8 mouse cellular contexts compared by ENCODE assay signal in the genomic region with DNA sequence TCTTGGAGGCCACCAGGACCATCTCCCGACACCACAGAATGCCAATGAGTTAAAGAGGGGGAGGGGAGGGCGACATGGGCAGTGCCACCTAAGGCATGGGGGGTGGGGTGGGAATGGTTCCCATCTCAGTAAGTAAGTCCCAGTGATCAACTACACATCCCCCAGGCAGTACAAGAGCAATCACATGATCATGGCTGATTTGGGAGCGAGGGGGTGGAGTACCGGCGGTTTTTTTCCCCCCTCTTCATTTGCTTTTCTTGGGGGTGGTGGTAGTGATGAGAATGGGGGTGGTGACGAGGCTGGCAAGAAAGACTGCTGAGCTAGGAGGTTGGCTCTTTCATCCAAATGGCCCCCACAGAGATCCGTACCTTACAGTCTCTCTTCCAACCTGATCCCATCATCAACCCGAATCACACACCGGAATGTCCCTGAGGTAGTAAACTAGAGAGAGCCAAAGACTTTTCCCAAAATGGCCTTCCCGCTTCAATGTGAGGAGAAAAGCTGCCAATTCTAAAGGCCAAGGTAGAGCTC. TPM values are rescaled to one million over a fixed set of nuclear protein-coding genes. Genes with fewer than 3 reads are reported as not detected.
DNase-seq lines count a peak whose midpoint lies in the region; ATAC-seq and TF ChIP-seq lines count a peak whose summit lies in the region.
"Had no signal": no experiment of that assay in that cellular context is flagged by ENCODE, and none has a peak within 500 bp of the region (broad histone marks: within the 10 kb centered on the region; RNA-seq: fewer than 3 reads in every experiment).

No protein-coding gene starts in this region.

- H3K9ac ChIP-seq in hindbrain, embryonic 12.5 days: peak overlapping the region; percentile 78
- H3K9ac ChIP-seq in liver, embryonic 14.5 days (replicated peaks): no peak overlapping the region
- H3K9ac ChIP-seq in stomach, postnatal 0 days (ENCODE audit: low read length): no peak overlapping the region

- H3K36me3 ChIP-seq in megakaryocyte, embryonic 14.5 days (replicated peaks; ENCODE audit: low read length): no peaks in the 10 kb centered on the region
- H3K36me3 ChIP-seq in hindbrain, embryonic 12.5 days: no peaks in the 10 kb centered on the region
- H3K36me3 ChIP-seq in liver, embryonic 14.5 days (replicated peaks; ENCODE audit: control insufficient read depth, insufficient read depth, low read depth): no peaks in the 10 kb centered on the region
- no peaks in the 10 kb centered on the region for H3K36me3 ChIP-seq in stomach, postnatal 0 days (ENCODE audit: control insufficient read depth, insufficient read depth, low read length)

- H3K4me2 ChIP-seq in hindbrain, embryonic 12.5 days (replicated peaks): peak overlapping the region; percentile 98
- peak overlapping the region; percentile 57 for H3K4me2 ChIP-seq in liver, embryonic 14.5 days (ENCODE audit: low read depth)
- H3K4me2 ChIP-seq in stomach, postnatal 0 days (replicated peaks; ENCODE audit: low read depth): peak overlapping the region; percentile 97

- no peak for ATAC-seq in megakaryocyte, adult 5-6 weeks (ENCODE audit: poor library complexity, severe bottlenecking)
- ATAC-seq in hindbrain, embryonic 12.5 days (ENCODE audit: low FRiP score): no peak
- ATAC-seq in liver, embryonic 14.5 days (ENCODE audit: insufficient read depth): no peak
- ATAC-seq in stomach, postnatal 0 days (ENCODE audit: low FRiP score, low TSS enrichment): no peak

- H3K9me3 ChIP-seq in megakaryocyte, embryonic 14.5 days: peaks cover 12% of the 10 kb centered on the region
- no peaks in the 10 kb centered on the region for H3K9me3 ChIP-seq in hindbrain, embryonic 12.5 days (replicated peaks)
- no peaks in the 10 kb centered on the region for H3K9me3 ChIP-seq in liver, embryonic 14.5 days (ENCODE audit: control insufficient read depth, low read length)
- H3K9me3 ChIP-seq in stomach, postnatal 0 days (ENCODE audit: control insufficient read depth, low read length): no peaks in the 10 kb centered on the region

- peaks cover 22% of the 10 kb centered on the region for H3K4me1 ChIP-seq in megakaryocyte, embryonic 14.5 days
- peaks cover 36% of the 10 kb centered on the region for H3K4me1 ChIP-seq in hindbrain, embryonic 12.5 days
- H3K4me1 ChIP-seq in liver, embryonic 14.5 days (replicated peaks; ENCODE audit: control insufficient read depth in 2 of 2, insufficient read depth in 2 of 2, low read length in 1 of 2): no peaks in the 10 kb centered on the region
- H3K4me1 ChIP-seq in stomach, postnatal 0 days (replicated peaks; ENCODE audit: control insufficient read depth, insufficient read depth): peaks cover 3% of the 10 kb centered on the region; the same call in 1 of the 2 replicates

- no peak for TF ChIP-seq EP300 in liver, embryonic 14.5 days (IDR thresholded peaks at IDR 0.05; ENCODE audit: low read depth)
- TF ChIP-seq EP300 in stomach, postnatal 0 days (optimal IDR thresholded peaks at IDR 0.05): no peak

- H3K27me3 ChIP-seq in megakaryocyte, embryonic 14.5 days (replicated peaks): peaks cover 97% of the 10 kb centered on the region
- H3K27me3 ChIP-seq in hindbrain, embryonic 12.5 days: peaks cover 17% of the 10 kb centered on the region; the same call in 1 of the 2 replicates
- H3K27me3 ChIP-seq in liver, embryonic 14.5 days (ENCODE audit: control insufficient read depth, insufficient read depth, low read length): peaks cover 42% of the 10 kb centered on the region
- H3K27me3 ChIP-seq in stomach, postnatal 0 days (ENCODE audit: control insufficient read depth, insufficient read depth, low read length): no peaks in the 10 kb centered on the region

- TF ChIP-seq CTCF in liver, embryonic 14.5 days (IDR thresholded peaks at IDR 0.05; ENCODE audit: low read depth): no peak
- no peak for TF ChIP-seq CTCF in stomach, postnatal 0 days (IDR thresholded peaks at IDR 0.05; ENCODE audit: low read depth)

- peak overlapping the region; percentile 79 for H3K4me3 ChIP-seq in megakaryocyte, embryonic 14.5 days (replicated peaks)
- peak overlapping the region; percentile 73 for H3K4me3 ChIP-seq in hindbrain, embryonic 12.5 days
- H3K4me3 ChIP-seq in liver, embryonic 14.5 days (ENCODE audit: insufficient read depth in 1 of 2, low read depth in 2 of 2, low read length in 2 of 2): peak overlapping the region in 1 of 2 experiments; percentile 24; a peak in 2 of 4 replicates
- peak overlapping the region; percentile 55 for H3K4me3 ChIP-seq in stomach, postnatal 0 days (ENCODE audit: low read depth, low read length)

- no peak for DNase-seq in liver, embryonic 14.5 days (ENCODE audit: low read depth in 3 of 3, low spot score in 3 of 3)
- DNase-seq in stomach, postnatal 0 days (ENCODE audit: low spot score): no peak
- DNase-seq in cerebellum, adult 8-10 months: no peak
- DNase-seq in urinary bladder, postnatal 10 days (ENCODE audit: low spot score): no peak

- no peak overlapping the region for H3K27ac ChIP-seq in hindbrain, embryonic 12.5 days
- no peak overlapping the region for H3K27ac ChIP-seq in liver, embryonic 14.5 days
- H3K27ac ChIP-seq in stomach, postnatal 0 days (replicated peaks): no peak overlapping the region
- H3K27ac ChIP-seq: macrophage had no signal

- WGBS in hindbrain, embryonic 12.5 days: 7% methylated on average over 10 of the region's 10 CpGs
- WGBS in liver, embryonic 14.5 days (ENCODE audit: insufficient replicate concordance): 20% methylated on average over 10 of the region's 10 CpGs
- WGBS in stomach, postnatal 0 days: 29% methylated on average over 10 of the region's 10 CpGs

RNA-seq across cellular contexts. Expression of a gene that starts 51.8 kb away (rescaled TPM):
- polyA plus RNA-seq in megakaryocyte, embryonic 14.5 days (2012; ENCODE audit: insufficient read depth, low replicate concordance): 6.3 and 8.5 TPM in 2 replicates
- total RNA-seq in megakaryocyte, adult 5-6 weeks (2015): 45.8 and 47.9 TPM in 2 replicates
- total RNA-seq in megakaryocyte, adult 5-6 weeks (2017): 78.4 and 84.4 TPM in 2 replicates
- polyA plus RNA-seq in hindbrain, embryonic 12.5 days (2016; fragmentation: Nextera tagmentation; extraction: Ambion mirVana): 85.3 and 93.4 TPM in 2 replicates
- 3.3 and 3.6 TPM in 2 replicates for polyA plus RNA-seq in liver, embryonic 14.5 days (2012; rRNA removed)
- polyA plus RNA-seq in liver, embryonic 14.5 days (2014; fragmentation: Nextera tagmentation; extraction: Ambion mirVana): 2.3 and 2.5 TPM in 2 replicates
- 19.3 and 21.5 TPM in 2 replicates for polyA plus RNA-seq in stomach, postnatal 0 days (2015; fragmentation: Nextera tagmentation; extraction: Ambion mirVana)
